Mouse (Mus musculus) liver, postnatal 0 days (tissue): ENCODE data around the gene Pank1. TPM values are rescaled to one million over a fixed set of nuclear protein-coding genes. Genes with fewer than 3 reads are reported as not detected.
A peak's percentile ranks its signal among the peaks of the same experiment; 100 is the strongest.

Experiments
- ATAC-seq: fragments of 200-750 bp; cut with Nextera tagmentation; 2 replicates; pipeline ENCODE4 v1.8.0; 2017; ENCODE audit warnings: mild to moderate bottlenecking, moderate library complexity
- DNase-seq: peaks from one replicate; pipeline ENCODE4 v3.0.0-alpha.2; 2016
- H3K27ac ChIP-seq: fragments of 300-500 bp; sonication (generic); 2 replicates; pipeline ENCODE4 v1.5.1; 2014; ENCODE audit warnings: antibody characterized with exemption, moderate library complexity, mild to moderate bottlenecking, low read depth
- H3K27me3 ChIP-seq: fragments of 300-500 bp; sonication (generic); 2 replicates; pipeline ENCODE4 v1.6.1; 2014; ENCODE audit warnings: low read length, control low read depth, mixed read lengths; ENCODE audit not compliant: insufficient read depth
- H3K36me3 ChIP-seq: fragments of 300-500 bp; sonication (generic); replicated peaks from 2 replicates; pipeline ENCODE4 v1.6.1; 2014; ENCODE audit warnings: mild to moderate bottlenecking, control low read depth, low read length, moderate library complexity, mixed read lengths; ENCODE audit not compliant: insufficient read depth
- H3K4me1 ChIP-seq: fragments of 300-500 bp; sonication (generic); 2 replicates; pipeline ENCODE4 v1.6.1; 2014; ENCODE audit warnings: antibody characterized with exemption, mild to moderate bottlenecking, control low read depth; ENCODE audit not compliant: insufficient read depth
- H3K4me2 ChIP-seq: fragments of 300-500 bp; sonication (generic); 2 replicates; pipeline ENCODE4 v1.6.1; 2014; ENCODE audit warnings: low read depth, mild to moderate bottlenecking, low read length, moderate library complexity, mixed read lengths
- H3K4me3 ChIP-seq: fragments of 300-500 bp; sonication (generic); 2 replicates; pipeline ENCODE4 v1.5.1; 2014; ENCODE audit warnings: low read depth, low read length
- H3K9ac ChIP-seq: fragments of 300-500 bp; sonication (generic); replicated peaks from 2 replicates; pipeline ENCODE4 v1.6.1; 2014; ENCODE audit warnings: mild to moderate bottlenecking, moderate library complexity
- H3K9me3 ChIP-seq: fragments of 300-500 bp; sonication (generic); 2 replicates; pipeline ENCODE4 v1.6.1; 2016; ENCODE audit warnings: mild to moderate bottlenecking, control low read depth, low read length, mixed read lengths
- CTCF ChIP-seq: sonication (generic); IDR thresholded peaks from 2 replicates; pipeline ENCODE4 v1.5.1; 2016; ENCODE audit warnings: antibody characterized with exemption, low read depth
- EP300 ChIP-seq: IDR thresholded peaks from 2 replicates; pipeline ENCODE4 v1.6.1; 2016; ENCODE audit warnings: antibody characterized with exemption, low read depth, mild to moderate bottlenecking
- WGBS: fragments of 180-500 bp; shearing (Covaris S2); extraction: QIAGEN DNeasy Blood & Tissue Kit; methylation state at CpG from one replicate; pipeline ENCODE4 v1.1.7; 2014; ENCODE audit not compliant: insufficient replicate concordance; 5-methylcytosine and 5-hydroxymethylcytosine counted together
- microRNA counts: library from miRNA; unstranded; fragments of <30 nt; microRNA quantifications from one replicate; lab custom pipeline; 2015
- microRNA-seq: library from miRNA; unstranded; fragments of <30 nt; microRNA quantifications from one replicate; pipeline ENCODE4, GENCODE M21; 2016
- polyA plus RNA-seq: library from polyadenylated mRNA; unstranded; fragments of >200 nt; fragmentation: Nextera tagmentation; extraction: Ambion mirVana; gene quantifications from 2 replicates; pipeline ENCODE4 v1.2.1, GENCODE M21; 2015

The Pank1 gene
- polyA plus RNA-seq, 1 experiment from 2014 or later = 44.5 TPM

DNA sequence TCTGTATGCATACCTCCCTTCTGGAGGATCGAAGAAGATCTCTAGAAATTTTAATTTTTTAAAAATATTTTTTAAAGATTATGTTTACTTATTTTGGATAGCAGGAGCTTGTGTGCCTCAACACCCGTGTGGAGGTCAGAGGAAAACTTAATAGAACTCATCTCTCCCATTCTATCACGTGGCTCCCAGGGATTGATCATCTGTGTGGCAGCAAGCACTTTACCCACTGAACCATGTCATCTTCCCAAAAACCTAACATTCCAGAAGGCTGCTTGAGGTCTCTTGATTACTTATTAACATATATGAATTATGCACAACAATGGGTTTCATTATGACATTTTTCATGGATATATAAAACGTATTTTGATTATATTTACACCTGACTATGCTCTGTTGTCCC lies 82.9 kb downstream of the Pank1 start:
- no peak for DNase-seq
- H3K36me3 ChIP-seq = no peaks in the 10 kb centered on the region
- H3K27ac ChIP-seq = no peak overlapping the region
- WGBS = 74% methylated on average over 4 of the region's 4 CpGs
- no peaks in the 10 kb centered on the region for H3K9me3 ChIP-seq
- H3K4me3 ChIP-seq = no peak overlapping the region
- H3K4me2 ChIP-seq = no peak overlapping the region
- ATAC-seq = no peak
- H3K9ac ChIP-seq = no peak overlapping the region
- no peak for TF ChIP-seq CTCF
- no peak for TF ChIP-seq EP300
- H3K27me3 ChIP-seq = no peaks in the 10 kb centered on the region
- no peaks in the 10 kb centered on the region for H3K4me1 ChIP-seq

DNA sequence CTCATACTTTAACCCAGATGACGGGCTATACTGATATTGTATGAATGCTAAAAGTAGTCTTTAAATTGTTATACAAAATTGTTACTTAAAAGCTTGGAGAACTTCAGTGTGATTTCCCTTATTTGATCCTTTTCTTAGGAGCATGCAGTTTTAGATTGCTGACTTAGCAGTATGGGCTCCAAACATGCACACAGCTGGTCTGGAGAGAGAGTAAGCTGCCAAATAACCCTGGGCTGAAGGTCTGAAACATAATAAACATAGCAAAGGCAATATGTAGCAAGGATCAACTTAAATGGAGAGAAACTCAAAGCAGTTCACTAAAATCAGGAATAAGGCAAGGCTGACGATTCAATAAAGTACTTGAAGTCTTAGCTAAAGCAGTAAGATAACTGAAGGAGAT lies 96.8 kb downstream of the Pank1 start:
- DNase-seq = no peak

DNA sequence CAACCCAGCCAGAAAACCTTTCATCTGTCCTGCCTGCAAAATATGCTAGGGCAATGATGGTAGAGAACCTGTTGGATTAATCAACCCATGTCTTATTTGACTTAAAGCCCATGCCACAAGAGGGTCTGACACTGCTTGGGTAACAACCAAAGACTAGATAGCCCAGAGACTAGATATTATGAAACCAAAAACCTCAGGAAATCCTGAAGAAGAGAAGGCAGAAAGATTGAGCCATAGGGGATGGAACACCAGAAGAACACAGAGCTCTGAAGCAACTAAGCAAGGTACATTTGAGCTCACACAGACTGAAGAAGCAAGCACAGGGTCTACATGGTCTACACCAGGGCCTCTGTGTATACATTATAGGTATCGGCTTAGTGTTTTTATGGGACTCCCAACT lies 100.3 kb downstream of the Pank1 start:
- no peak for DNase-seq
- ATAC-seq = no peak
- Histone ChIP-seq H3K27ac (no peak overlapping the region), H3K4me3 (no peak overlapping the region), H3K27me3 (no peaks in the 10 kb centered on the region), H3K36me3 (no peaks in the 10 kb centered on the region), H3K4me1 (no peaks in the 10 kb centered on the region), H3K9ac (no peak overlapping the region), H3K4me2 (no peak overlapping the region), H3K9me3 (no peaks in the 10 kb centered on the region)
- WGBS = 95% methylated on average over 1 of the region's 1 CpGs
- TF ChIP-seq CTCF (no peak), EP300 (no peak)

More for the DNA sequence above, 96.8 kb downstream of the Pank1 start:
- no peak overlapping the region for H3K27ac ChIP-seq
- H3K4me1 ChIP-seq = no peaks in the 10 kb centered on the region
- H3K9me3 ChIP-seq = no peaks in the 10 kb centered on the region
- H3K4me2 ChIP-seq = no peak overlapping the region
- 83% methylated on average over 2 of the region's 2 CpGs for WGBS
- H3K9ac ChIP-seq = no peak overlapping the region
- H3K4me3 ChIP-seq = no peak overlapping the region
- no peaks in the 10 kb centered on the region for H3K36me3 ChIP-seq
- TF ChIP-seq EP300 (no peak), CTCF (no peak)
- no peaks in the 10 kb centered on the region for H3K27me3 ChIP-seq
- no peak for ATAC-seq

DNA sequence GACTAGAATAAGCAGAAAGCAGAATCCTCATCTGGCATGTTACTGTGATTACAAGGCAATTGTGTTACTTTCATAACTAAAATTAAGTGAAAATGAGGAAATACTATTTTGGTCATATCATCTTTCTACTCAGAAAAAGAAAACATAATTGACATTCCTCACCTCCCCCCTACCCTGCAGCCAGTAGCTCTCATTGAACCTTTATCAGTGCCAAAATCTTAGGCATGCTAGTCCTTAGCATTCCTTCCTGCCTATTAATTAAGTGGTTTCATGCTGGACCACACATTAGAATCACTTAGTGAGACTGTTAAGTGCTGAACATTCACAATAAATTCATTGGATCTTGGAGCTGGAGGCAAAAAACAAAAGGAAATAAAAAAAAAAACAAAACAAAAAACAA lies 101.2 kb downstream of the Pank1 start:
- H3K36me3 ChIP-seq = no peaks in the 10 kb centered on the region
- H3K27ac ChIP-seq = no peak overlapping the region
- no peaks in the 10 kb centered on the region for H3K4me1 ChIP-seq
- no peaks in the 10 kb centered on the region for H3K27me3 ChIP-seq
- no peak overlapping the region for H3K4me2 ChIP-seq
- TF ChIP-seq EP300 = no peak
- TF ChIP-seq CTCF = no peak
- no peak overlapping the region for H3K9ac ChIP-seq
- H3K9me3 ChIP-seq = no peaks in the 10 kb centered on the region
- DNase-seq (no peak), ATAC-seq (no peak)
- no peak overlapping the region for H3K4me3 ChIP-seq

DNA sequence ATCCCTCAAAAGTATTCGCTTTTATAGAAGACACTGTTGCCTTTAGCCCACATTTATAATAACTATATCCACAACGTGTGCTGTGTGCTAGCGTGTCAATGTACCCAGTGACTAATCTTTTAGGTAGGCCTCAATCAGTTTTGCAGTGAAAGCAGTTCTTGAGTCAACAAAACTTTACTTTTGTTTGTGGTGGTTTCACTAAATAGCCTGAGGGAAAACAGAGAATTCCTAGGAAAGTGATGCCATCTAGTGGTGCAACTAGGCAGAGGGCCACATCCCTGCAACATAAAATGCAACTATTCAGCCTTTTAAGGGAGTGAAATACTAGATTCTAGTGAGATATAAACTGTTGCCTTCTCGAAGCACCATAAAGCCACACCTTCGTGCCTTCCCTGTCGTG lies 106.5 kb downstream of the Pank1 start:
- Histone ChIP-seq H3K27me3 (no peaks in the 10 kb centered on the region), H3K36me3 (no peaks in the 10 kb centered on the region), H3K9ac (no peak overlapping the region), H3K27ac (no peak overlapping the region), H3K4me1 (no peaks in the 10 kb centered on the region), H3K4me2 (no peak overlapping the region), H3K4me3 (no peak overlapping the region), H3K9me3 (no peaks in the 10 kb centered on the region)
- peak; percentile 78 for ATAC-seq
- TF ChIP-seq CTCF (peak; percentile 83), EP300 (no peak)
- DNase-seq = peak; percentile 43
- WGBS = 20% methylated on average over 6 of the region's 6 CpGs

DNA sequence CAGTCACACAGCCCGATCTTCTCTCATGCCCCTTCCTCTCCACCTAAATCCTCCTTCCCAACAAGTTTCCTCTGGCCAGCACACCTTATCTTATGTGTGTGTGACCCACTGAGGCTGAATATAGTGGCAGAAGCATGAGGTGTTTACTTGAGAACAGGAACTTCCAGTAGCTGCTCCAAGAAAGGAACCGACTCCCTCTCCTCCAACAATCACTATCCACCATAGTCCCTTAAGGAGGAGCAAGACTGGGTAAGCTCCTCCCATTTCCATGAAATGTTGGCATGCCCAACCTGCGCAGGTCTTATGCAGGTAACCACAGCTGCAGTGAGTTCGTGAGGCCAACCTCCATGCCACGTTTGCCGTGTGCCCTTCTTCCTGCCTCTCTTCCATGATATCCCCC lies 108.5 kb downstream of the Pank1 start:
- Histone ChIP-seq H3K27ac (no peak overlapping the region), H3K9me3 (no peaks in the 10 kb centered on the region), H3K9ac (no peak overlapping the region), H3K4me3 (no peak overlapping the region), H3K4me1 (no peaks in the 10 kb centered on the region), H3K4me2 (no peak overlapping the region), H3K27me3 (no peaks in the 10 kb centered on the region), H3K36me3 (no peaks in the 10 kb centered on the region)
- 83% methylated on average over 6 of the region's 6 CpGs for WGBS
- ATAC-seq = no peak
- TF ChIP-seq CTCF (no peak), EP300 (no peak)
- no peak for DNase-seq

DNA sequence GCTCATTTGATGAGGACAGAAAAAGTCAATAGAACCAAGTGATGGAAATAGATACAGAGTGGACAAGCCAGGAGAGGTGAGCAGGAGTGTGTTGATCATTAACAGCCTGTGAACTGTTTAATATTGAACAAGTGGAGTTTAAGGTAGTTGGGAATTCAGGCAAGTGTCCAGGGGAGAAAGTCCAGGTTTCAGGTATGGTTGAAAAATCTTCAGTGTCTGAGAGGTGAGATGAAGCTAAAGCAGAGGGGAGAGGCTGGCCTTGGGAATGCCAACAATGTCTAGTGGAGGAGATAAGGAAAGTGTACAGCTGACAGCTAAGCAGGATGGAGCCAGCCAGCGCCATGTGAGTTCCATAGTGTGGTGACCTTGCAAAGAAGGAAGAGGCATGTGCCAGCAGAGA lies 120.5 kb downstream of the Pank1 start:
- Histone ChIP-seq H3K27ac (peak overlapping the region; percentile 60; the same call in 1 of the 2 replicates), H3K27me3 (no peaks in the 10 kb centered on the region), H3K4me1 (peaks cover 5% of the 10 kb centered on the region; the same call in 1 of the 2 replicates), H3K9ac (no peak overlapping the region), H3K9me3 (no peaks in the 10 kb centered on the region), H3K36me3 (no peaks in the 10 kb centered on the region), H3K4me3 (no peak overlapping the region), H3K4me2 (peak overlapping the region; percentile 14; the same call in 1 of the 2 replicates)
- peak; percentile 84 for ATAC-seq
- TF ChIP-seq CTCF (no peak), EP300 (peak; percentile 55; the same call in 1 of the 2 replicates)
- 36% methylated on average over 1 of the region's 1 CpGs for WGBS
- DNase-seq = peak; percentile 17

MicroRNAs within 50 kb of the gene (microRNA counts, 519-probe panel; counts per million panel counts)
- microRNA mmu-miR-107 (lab: Ali Mortazavi, UCI) = 6,076 counts per million, percentile 71 among the panel's probes with 10 or more counts

Small RNA genes within 50 kb of the gene (microRNA-seq; reads per million reads assigned to microRNA genes)
- 5,078 reads per million, percentile 87 among the genes with 10 or more reads in this experiment for gene Mir107

Other genes starting within 250 kb of the Pank1 start
- gene Ifit1bl2, start 238.7 kb downstream of the Pank1 start, polyA plus RNA-seq = 0.12 and 0.15 TPM in 2 replicates
- gene Ifit1, start 238.6 kb downstream of the Pank1 start, polyA plus RNA-seq = 6.6 and 8.4 TPM in 2 replicates
- 17.1 and 22.6 TPM in 2 replicates for gene Slc16a12, start 132.2 kb downstream of the Pank1 start, polyA plus RNA-seq
- gene Kif20b, start 42.9 kb upstream of the Pank1 start, polyA plus RNA-seq = 13.9 and 18.0 TPM in 2 replicates